Mouse (Mus musculus): ENCODE measurements at regions not wholly inside any gene's neighbourhood (a gene's known extent, or its start where the extent isn't known, plus 50 kb on each side); places are given as distances from the start of the nearest gene placed in this dataset.

DNA sequence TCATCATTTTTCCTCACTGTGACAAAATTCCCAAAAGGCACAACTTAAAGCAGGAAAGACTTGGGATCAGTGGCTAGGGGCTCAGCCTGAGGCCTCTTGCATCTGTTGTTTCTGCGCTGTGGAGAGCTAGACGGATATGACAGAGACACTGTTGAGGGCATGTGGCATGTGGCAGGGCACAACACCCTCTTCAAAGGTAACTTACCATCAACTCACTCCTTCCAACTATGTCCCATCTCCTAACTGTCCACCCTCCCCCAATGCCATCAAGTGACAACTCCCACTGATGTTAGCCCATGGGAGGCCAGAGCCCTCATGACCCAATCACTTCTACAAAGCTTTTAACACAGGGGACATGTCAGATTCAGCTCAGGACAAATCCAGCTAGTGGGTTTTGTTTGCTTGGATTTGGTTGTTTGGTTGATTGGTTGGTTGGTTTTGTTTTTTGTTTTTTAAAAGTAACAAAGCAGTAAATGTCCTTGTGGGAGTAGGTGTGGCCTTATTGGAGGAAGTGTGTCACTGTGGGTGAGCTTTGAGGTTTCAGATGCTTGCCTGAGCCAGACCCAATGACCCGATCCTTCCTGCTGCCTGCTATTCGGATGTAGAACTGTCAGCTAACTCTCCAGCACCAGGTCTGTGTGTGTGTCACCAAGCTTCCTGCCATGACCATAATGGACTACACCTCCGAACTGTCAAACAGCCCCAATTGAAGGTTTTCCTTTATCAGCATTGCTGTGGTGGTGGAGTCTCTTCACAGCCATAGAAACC is 53.2 kb upstream of the Lef1 start:
- H3K79me3 ChIP-seq (ENCODE audit: low read depth), result no peaks in the 10 kb centered on the region
- no peaks in the 10 kb centered on the region for H3K79me2 ChIP-seq (ENCODE audit: control insufficient read depth, insufficient read depth)
- no peak overlapping the region for H3ac ChIP-seq (ENCODE audit: control insufficient read depth, insufficient read length, low read depth)
- no peak overlapping the region for H3K4me3 ChIP-seq (ENCODE audit: insufficient read depth, poor library complexity, severe bottlenecking)
- TF ChIP-seq CTCF (IDR thresholded peaks at IDR 0.05; ENCODE audit: control insufficient read depth, insufficient read depth, insufficient read length) (no peak), MYOG (IDR thresholded peaks at IDR 0.05; ENCODE audit: control insufficient read depth, extremely low read depth, insufficient read length) (no peak), FOSL1 (IDR thresholded peaks at IDR 0.05; ENCODE audit: insufficient read depth, low read length, poor library complexity, severe bottlenecking) (no peak), USF1 (IDR thresholded peaks at IDR 0.05; ENCODE audit: low read depth) (no peak), MYOD1 (IDR thresholded peaks at IDR 0.05; ENCODE audit: control insufficient read depth, insufficient read length, low read depth) (no peak), CEBPB (IDR thresholded peaks at IDR 0.05; ENCODE audit: low read depth) (no peak), MAX (IDR thresholded peaks at IDR 0.05) (no peak)
- no peaks in the 10 kb centered on the region for H3K27me3 ChIP-seq (ENCODE audit: control insufficient read depth, insufficient read depth, insufficient read length)
- H3K36me3 ChIP-seq (ENCODE audit: control insufficient read depth, insufficient read depth), result no peaks in the 10 kb centered on the region

DNA sequence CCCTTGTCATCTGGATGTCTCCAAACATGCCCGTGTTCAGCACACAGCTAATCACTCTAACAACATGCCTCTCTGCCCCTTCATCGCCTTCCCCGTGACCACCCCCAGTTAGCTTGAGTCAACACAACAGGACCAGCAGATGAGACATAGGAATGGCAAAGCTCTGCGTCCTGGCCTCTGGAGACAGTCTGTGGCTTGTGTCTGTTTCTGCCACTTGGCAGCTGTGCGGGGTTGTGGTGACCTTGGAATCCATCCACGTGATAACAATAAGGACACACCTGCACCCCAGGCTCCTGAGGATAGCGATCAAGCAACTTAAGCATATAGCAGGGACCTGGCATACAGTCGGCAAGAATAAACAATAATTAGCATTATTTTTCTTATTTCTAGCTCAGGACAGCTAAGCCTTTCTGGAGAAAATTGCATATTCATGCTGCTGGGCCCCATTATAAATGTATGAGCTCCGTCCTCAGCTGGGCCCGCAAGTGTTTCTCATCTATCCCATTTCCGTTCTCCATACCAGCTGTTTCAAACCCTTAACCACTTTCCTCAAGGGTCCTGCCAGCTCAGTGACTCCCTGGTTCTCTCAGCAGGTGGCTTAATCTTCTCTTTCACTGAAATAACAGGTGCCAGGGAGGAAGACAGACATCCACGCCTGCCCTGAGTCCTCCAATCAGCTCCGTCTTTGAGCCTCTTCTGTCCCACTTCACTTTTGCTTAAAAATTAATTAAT is 55.9 kb upstream of the Lef1 start:
- TF ChIP-seq USF1 (IDR thresholded peaks at IDR 0.05; ENCODE audit: low read depth), result peak; percentile 54
- TF ChIP-seq CEBPB (IDR thresholded peaks at IDR 0.05; ENCODE audit: low read depth), result no peak
- TF ChIP-seq MYOD1 (IDR thresholded peaks at IDR 0.05; ENCODE audit: control insufficient read depth, insufficient read length, low read depth), result peak; percentile 97
- no peak for TF ChIP-seq MYOG (IDR thresholded peaks at IDR 0.05; ENCODE audit: control insufficient read depth, extremely low read depth, insufficient read length)
- TF ChIP-seq CTCF (IDR thresholded peaks at IDR 0.05; ENCODE audit: control insufficient read depth, insufficient read depth, insufficient read length), result no peak
- peak; percentile 13 for TF ChIP-seq MAX (IDR thresholded peaks at IDR 0.05)
- no peak for TF ChIP-seq FOSL1 (IDR thresholded peaks at IDR 0.05; ENCODE audit: insufficient read depth, low read length, poor library complexity, severe bottlenecking)
- Histone ChIP-seq H3K36me3 (ENCODE audit: control insufficient read depth, insufficient read depth) (no peaks in the 10 kb centered on the region), H3K27me3 (ENCODE audit: control insufficient read depth, insufficient read depth, insufficient read length) (no peaks in the 10 kb centered on the region), H3K79me2 (ENCODE audit: control insufficient read depth, insufficient read depth) (no peaks in the 10 kb centered on the region), H3K79me3 (ENCODE audit: low read depth) (no peaks in the 10 kb centered on the region), H3ac (ENCODE audit: control insufficient read depth, insufficient read length, low read depth) (no peak overlapping the region), H3K4me3 (ENCODE audit: insufficient read depth, poor library complexity, severe bottlenecking) (no peak overlapping the region)

DNA sequence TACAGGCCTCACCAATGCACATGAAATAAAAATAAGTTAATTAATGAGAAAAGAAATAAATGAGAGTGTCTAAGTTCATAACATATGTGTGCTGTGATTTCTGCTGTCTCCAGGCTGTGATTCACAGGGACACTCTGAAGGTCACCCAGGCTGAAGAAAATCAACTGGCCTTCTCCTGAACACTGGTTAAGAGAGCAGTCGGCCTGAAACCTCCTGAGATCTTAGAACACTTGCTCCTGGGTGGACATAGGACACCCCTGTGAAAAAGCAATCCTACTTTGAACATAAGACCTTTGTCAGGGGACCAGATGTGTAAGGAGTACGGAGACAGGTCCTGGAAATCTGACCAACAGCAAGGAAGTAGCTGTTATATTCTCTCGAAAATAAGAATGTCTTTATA is 62.6 kb upstream of the Lef1 start:
- no peaks in the 10 kb centered on the region for H3K79me2 ChIP-seq (ENCODE audit: control insufficient read depth, insufficient read depth)
- no peaks in the 10 kb centered on the region for H3K27me3 ChIP-seq (ENCODE audit: control insufficient read depth, insufficient read depth, insufficient read length)
- no peak overlapping the region for H3K4me3 ChIP-seq (ENCODE audit: insufficient read depth, poor library complexity, severe bottlenecking)
- no peaks in the 10 kb centered on the region for H3K79me3 ChIP-seq (ENCODE audit: low read depth)
- no peaks in the 10 kb centered on the region for H3K36me3 ChIP-seq (ENCODE audit: control insufficient read depth, insufficient read depth)
- H3ac ChIP-seq (ENCODE audit: control insufficient read depth, insufficient read length, low read depth), result no peak overlapping the region
- TF ChIP-seq MYOG (IDR thresholded peaks at IDR 0.05; ENCODE audit: control insufficient read depth, extremely low read depth, insufficient read length), result no peak
- TF ChIP-seq MYOD1 (IDR thresholded peaks at IDR 0.05; ENCODE audit: control insufficient read depth, insufficient read length, low read depth), result no peak
- TF ChIP-seq CEBPB (IDR thresholded peaks at IDR 0.05; ENCODE audit: low read depth), result no peak
- TF ChIP-seq FOSL1 (IDR thresholded peaks at IDR 0.05; ENCODE audit: insufficient read depth, low read length, poor library complexity, severe bottlenecking), result no peak
- no peak for TF ChIP-seq CTCF (IDR thresholded peaks at IDR 0.05; ENCODE audit: control insufficient read depth, insufficient read depth, insufficient read length)
- no peak for TF ChIP-seq MAX (IDR thresholded peaks at IDR 0.05)
- TF ChIP-seq USF1 (IDR thresholded peaks at IDR 0.05; ENCODE audit: low read depth), result no peak

DNA sequence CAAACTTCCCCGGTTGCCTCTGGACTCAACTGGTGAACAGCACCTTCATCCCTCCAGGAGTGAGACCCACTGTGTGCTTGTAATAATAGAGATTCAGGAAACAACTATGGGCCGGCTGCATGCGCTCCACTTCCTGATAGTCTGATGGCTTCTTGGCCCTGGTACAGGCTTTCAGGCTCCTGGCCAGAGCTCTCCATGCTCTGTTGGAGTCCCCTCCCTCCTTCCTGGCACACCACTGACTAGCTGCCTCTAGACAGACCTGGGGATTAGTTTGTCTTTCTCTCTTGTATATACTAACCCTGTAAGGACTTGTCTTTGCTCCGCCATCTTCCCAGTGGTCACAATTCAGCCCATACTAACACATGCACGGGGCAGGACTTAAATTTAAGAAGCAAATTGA is 63.9 kb upstream of the Lef1 start:
- Histone ChIP-seq H3K79me3 (ENCODE audit: low read depth) (no peaks in the 10 kb centered on the region), H3ac (ENCODE audit: control insufficient read depth, insufficient read length, low read depth) (no peak overlapping the region), H3K4me3 (ENCODE audit: insufficient read depth, poor library complexity, severe bottlenecking) (no peak overlapping the region), H3K27me3 (ENCODE audit: control insufficient read depth, insufficient read depth, insufficient read length) (no peaks in the 10 kb centered on the region), H3K36me3 (ENCODE audit: control insufficient read depth, insufficient read depth) (no peaks in the 10 kb centered on the region), H3K79me2 (ENCODE audit: control insufficient read depth, insufficient read depth) (no peaks in the 10 kb centered on the region)
- TF ChIP-seq CEBPB (IDR thresholded peaks at IDR 0.05; ENCODE audit: low read depth) (no peak), CTCF (IDR thresholded peaks at IDR 0.05; ENCODE audit: control insufficient read depth, insufficient read depth, insufficient read length) (no peak), MYOD1 (IDR thresholded peaks at IDR 0.05; ENCODE audit: control insufficient read depth, insufficient read length, low read depth) (no peak)

DNA sequence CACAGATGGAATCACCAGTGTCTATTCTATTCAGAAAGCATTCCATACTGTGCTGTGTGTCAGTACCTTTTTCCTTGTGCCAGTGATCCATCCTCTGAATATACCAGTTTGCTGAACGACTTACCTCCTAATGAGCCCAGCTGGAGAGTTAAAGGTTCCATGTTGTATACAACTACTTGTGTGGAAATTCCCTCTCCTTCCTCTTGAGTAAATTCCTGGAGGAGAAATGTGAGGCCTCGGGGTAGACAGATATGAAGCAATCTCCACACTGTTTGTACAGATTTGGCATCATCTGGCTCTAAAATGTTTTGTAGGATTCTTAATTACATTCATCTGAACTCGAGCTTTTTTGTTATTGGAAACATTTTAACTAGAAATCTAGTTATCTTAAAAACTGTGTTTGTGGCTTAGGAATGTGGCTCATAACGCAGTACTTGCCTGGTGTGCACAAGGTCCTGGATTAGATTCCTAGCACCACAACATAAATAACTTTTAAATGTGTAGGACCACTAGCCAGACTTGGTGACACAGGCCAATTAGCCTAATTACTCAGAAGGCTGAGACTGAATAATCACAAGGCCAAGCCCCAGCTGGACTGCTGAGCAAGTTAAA is 70.0 kb upstream of the Lef1 start:
- no peaks in the 10 kb centered on the region for H3K79me3 ChIP-seq (ENCODE audit: low read depth)
- no peaks in the 10 kb centered on the region for H3K36me3 ChIP-seq (ENCODE audit: control insufficient read depth, insufficient read depth)
- no peak overlapping the region for H3K4me3 ChIP-seq (ENCODE audit: insufficient read depth, poor library complexity, severe bottlenecking)
- no peak overlapping the region for H3ac ChIP-seq (ENCODE audit: control insufficient read depth, insufficient read length, low read depth)
- TF ChIP-seq FOSL1 (IDR thresholded peaks at IDR 0.05; ENCODE audit: insufficient read depth, low read length, poor library complexity, severe bottlenecking) (no peak), CEBPB (IDR thresholded peaks at IDR 0.05; ENCODE audit: low read depth) (no peak), CTCF (IDR thresholded peaks at IDR 0.05; ENCODE audit: control insufficient read depth, insufficient read depth, insufficient read length) (no peak), USF1 (IDR thresholded peaks at IDR 0.05; ENCODE audit: low read depth) (no peak), MYOD1 (IDR thresholded peaks at IDR 0.05; ENCODE audit: control insufficient read depth, insufficient read length, low read depth) (no peak), MAX (IDR thresholded peaks at IDR 0.05) (no peak), MYOG (IDR thresholded peaks at IDR 0.05; ENCODE audit: control insufficient read depth, extremely low read depth, insufficient read length) (no peak)
- no peaks in the 10 kb centered on the region for H3K27me3 ChIP-seq (ENCODE audit: control insufficient read depth, insufficient read depth, insufficient read length)
- H3K79me2 ChIP-seq (ENCODE audit: control insufficient read depth, insufficient read depth), result no peaks in the 10 kb centered on the region
